Mouse (Mus musculus): ENCODE data around the gene Arl4d. TPM values are rescaled to one million over a fixed set of nuclear protein-coding genes. Genes with fewer than 3 reads are reported as not detected.
"Not testable (repeated sequence)": the region's sequence is repeated elsewhere in the genome, so short reads cannot be mapped to it uniquely, and the experiment has no call there.

The Arl4d gene
- polyA plus RNA-seq, 1 experiment from 2014 or later = 4.9 TPM

DNA sequence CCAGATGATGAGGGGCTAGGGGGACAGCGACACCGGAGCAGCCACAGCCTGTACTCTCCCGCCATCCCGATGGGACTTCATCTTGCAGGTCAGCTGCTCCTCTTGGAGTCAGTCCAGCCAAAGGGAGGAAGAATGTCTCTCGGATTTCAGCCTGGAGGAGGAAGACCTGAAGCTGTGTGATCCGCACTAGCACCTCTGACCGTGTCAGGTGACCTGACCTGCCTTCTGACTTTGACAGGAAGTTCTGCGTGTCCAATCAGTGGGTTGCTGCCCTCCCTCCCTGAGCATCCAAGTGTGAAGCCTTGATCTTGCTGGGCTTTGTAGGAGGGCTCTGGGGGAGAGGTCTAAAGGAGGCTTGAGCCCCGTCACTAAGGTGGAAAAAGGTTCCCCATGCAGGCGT is 29.7 kb upstream of the Arl4d start:
- WGBS = 69% methylated on average over 10 of the region's 10 CpGs
- Histone ChIP-seq H3K4me2 (no peak overlapping the region), H3K27ac (no peak overlapping the region), H3K9me3 (no peaks in the 10 kb centered on the region), H3K4me1 (no peaks in the 10 kb centered on the region), H3K36me3 (peaks cover 9% of the 10 kb centered on the region; the same call in 1 of the 2 replicates), H3K27me3 (no peaks in the 10 kb centered on the region), H3K4me3 (no peak overlapping the region), H3K9ac (no peak overlapping the region)
- no peak for ATAC-seq (ENCODE audit: borderline replicate concordance, extremely low read depth, low FRiP score, low TSS enrichment)

DNA sequence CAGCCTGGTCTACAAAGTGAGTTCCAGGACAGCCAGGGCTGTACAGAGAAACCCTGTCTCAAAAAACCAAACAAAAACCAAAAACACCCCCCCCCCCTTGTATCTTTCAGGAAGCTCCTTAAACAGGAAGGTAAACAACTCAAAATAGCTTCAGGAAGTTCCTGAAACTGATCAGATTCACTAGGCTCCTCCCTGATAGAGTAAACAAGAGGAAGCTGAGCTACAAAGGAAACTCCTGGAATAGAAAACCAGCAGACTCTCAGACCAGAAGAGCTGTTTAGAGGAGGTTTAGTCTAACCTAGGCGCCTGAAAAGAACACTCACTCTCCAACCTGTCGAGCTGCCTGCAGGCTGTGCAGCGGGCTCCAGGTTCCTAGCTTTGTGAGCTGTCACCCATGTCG is 25.6 kb upstream of the Arl4d start:
- H3K9me3 ChIP-seq = no peaks in the 10 kb centered on the region
- 91% methylated on average over 4 of the region's 4 CpGs for WGBS
- no peak overlapping the region for H3K27ac ChIP-seq
- H3K27me3 ChIP-seq = no peaks in the 10 kb centered on the region
- H3K4me1 ChIP-seq = peaks cover 15% of the 10 kb centered on the region
- H3K4me3 ChIP-seq = no peak overlapping the region
- 0 out of 2 replicates have a peak, but pooled peaks cover 2% of the 10 kb centered on the region for H3K36me3 ChIP-seq
- no peak overlapping the region for H3K9ac ChIP-seq
- ATAC-seq (ENCODE audit: borderline replicate concordance, extremely low read depth, low FRiP score, low TSS enrichment) = no peak
- no peak overlapping the region for H3K4me2 ChIP-seq

DNA sequence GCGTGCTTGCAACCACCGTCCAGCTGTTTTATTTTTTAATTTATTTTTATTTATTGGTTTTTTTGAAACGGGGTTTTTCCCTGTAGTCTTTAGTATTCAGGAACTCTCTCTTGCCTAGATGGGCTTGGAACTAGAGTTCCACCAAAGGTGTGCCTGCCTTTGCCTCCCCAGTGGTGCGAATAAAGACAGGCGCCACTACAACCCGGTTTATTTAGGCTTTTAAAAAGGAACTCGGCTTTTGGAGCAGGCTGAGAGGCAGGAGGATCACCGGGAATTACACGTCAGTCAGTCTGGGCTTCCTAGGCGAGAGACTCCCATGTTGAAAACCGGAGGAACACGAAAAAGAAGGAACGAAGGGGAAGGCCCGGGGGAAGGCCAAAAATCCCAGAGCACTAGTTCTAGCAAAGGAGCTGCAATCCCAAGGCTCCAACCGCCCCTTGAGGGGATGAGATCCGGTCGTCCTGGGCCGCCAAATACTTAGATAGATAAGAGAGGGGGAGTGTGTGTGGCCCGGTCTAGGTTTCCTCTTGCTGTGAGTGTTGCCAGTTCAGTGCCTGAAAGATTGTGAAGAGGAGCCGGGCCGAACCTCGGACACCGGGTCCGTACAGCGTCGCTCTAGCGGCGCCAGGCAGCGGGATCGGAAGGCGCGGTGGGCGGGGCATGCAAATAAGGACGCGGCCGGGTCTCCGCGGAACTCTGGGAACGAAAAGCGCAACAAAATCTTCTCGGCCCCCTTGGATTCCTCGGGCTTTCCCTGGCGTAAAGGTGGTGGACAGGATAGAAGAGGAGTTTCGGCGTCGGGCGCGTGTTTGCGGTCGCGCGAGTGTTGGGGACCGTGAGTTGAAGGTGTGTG is 24.3 kb upstream of the Arl4d start:
- H3K9me3 ChIP-seq, H3K27me3 ChIP-seq, H3K36me3 ChIP-seq: not testable (repeated sequence)
- Histone ChIP-seq H3K27ac (peak overlapping the region; percentile 84), H3K4me2 (peak overlapping the region; percentile 59), H3K4me1 (peaks cover 15% of the 10 kb centered on the region), H3K9ac (peak overlapping the region; percentile 44), H3K4me3 (peak overlapping the region; percentile 42)
- ATAC-seq (ENCODE audit: borderline replicate concordance, extremely low read depth, low FRiP score, low TSS enrichment) = peak; percentile 70
- WGBS = 4% methylated on average over 52 of the region's 53 CpGs

DNA sequence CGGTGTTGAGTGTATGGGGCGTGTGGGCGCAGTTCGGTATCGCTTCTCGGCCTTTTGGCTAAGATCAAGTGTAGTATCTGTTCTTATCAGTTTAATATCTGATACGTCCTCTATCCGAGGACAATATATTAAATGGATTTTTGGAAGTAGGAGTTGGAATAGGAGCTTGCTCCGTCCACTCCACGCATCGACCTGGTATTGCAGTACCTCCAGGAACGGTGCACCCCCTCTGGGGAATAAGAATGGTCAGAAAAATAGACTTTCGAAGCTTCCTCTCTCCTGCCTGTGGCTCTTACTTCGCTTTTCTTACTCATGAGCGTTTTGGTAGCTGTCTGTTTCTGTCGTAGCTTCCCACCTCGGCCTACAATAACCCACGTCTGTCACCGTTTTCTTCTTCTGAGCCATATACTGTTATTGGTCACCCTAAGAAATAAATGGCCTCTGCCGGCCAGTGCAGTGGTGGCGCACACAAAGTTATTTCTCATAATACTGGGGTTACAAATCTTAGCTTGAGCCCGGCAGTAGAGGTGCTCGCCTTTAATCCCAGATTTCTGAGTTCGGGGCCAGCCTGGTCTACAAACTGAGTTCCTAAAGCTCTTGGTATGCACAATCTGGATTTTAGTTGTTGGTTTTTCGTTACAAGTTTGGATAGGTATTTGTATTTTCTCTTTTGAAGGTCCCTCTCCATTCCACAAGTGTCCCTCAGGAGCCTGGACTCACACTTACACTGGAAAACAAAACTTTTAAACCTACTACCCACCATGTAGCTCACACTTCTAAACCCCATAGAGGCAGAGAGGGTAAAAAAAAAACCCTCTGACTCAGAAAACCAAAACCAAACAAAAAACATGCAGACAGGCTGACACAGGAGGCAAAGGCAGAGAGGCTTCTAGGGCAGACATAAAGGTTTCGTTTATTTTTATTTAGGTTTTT is 23.4 kb upstream of the Arl4d start:
- not testable (repeated sequence) for H3K27me3 ChIP-seq, H3K9ac ChIP-seq, H3K9me3 ChIP-seq, H3K36me3 ChIP-seq
- Histone ChIP-seq H3K4me3 (peak overlapping the region; percentile 42; the same call in 1 of the 2 replicates), H3K27ac (peak overlapping the region; percentile 84), H3K4me1 (peaks cover 20% of the 10 kb centered on the region), H3K4me2 (peak overlapping the region; percentile 59; the same call in 1 of the 2 replicates)
- WGBS = 5% methylated on average over 13 of the region's 26 CpGs
- ATAC-seq (ENCODE audit: borderline replicate concordance, extremely low read depth, low FRiP score, low TSS enrichment) = peak; percentile 87

DNA sequence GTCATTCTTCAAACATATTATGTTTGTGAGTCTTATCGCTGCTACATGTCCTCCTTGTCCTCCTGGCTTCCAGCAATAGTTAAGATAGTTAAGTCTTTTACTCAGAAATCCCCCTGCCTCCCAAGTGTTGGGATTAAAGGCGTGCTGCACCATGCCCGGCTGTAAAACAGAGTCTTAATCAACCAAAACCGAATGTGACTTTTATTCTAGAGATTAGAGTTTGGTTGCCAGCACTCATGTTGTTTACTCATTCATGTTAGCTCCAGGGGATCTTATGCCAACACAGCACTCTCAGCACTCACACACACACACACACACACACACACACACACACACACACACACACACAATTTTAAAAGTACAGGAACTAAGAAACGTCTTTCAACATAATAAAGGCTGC is 22.4 kb upstream of the Arl4d start:
- Histone ChIP-seq H3K27me3 (no peaks in the 10 kb centered on the region), H3K4me3 (no peak overlapping the region), H3K4me1 (peaks cover 20% of the 10 kb centered on the region), H3K36me3 (no peaks in the 10 kb centered on the region), H3K9me3 (no peaks in the 10 kb centered on the region), H3K9ac (no peak overlapping the region), H3K27ac (no peak overlapping the region), H3K4me2 (no peak overlapping the region)
- WGBS = 43% methylated on average over 5 of the region's 5 CpGs
- no peak for ATAC-seq (ENCODE audit: borderline replicate concordance, extremely low read depth, low FRiP score, low TSS enrichment)

DNA sequence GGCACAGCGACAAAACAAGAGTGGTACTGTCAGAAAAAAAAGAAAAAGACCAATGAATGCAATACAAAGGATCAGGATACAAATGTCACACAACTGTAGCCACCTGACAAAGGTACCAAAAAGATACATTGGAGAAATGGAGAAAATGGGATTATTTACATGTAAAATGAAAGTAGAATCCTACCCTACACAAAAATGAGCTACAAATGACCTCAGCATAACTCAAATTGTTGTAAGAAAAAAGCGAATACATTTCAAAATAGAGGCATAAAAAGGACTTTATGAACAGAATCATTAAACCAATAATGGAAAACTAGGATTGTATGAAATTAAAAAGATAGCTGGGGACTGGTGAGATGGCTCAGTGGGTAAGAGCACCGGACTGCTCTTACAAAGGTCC is 20.8 kb upstream of the Arl4d start:
- whole genome bisulfite sequencing = 53% methylated on average over 3 of the region's 3 CpGs
- no peaks in the 10 kb centered on the region for H3K9me3 ChIP-seq
- no peak overlapping the region for H3K27ac ChIP-seq
- no peak overlapping the region for H3K9ac ChIP-seq
- no peak for ATAC-seq (ENCODE audit: borderline replicate concordance, extremely low read depth, low FRiP score, low TSS enrichment)
- no peaks in the 10 kb centered on the region for H3K36me3 ChIP-seq
- no peak overlapping the region for H3K4me3 ChIP-seq
- H3K4me1 ChIP-seq = peaks cover 20% of the 10 kb centered on the region
- H3K27me3 ChIP-seq = no peaks in the 10 kb centered on the region
- H3K4me2 ChIP-seq = no peak overlapping the region

DNA sequence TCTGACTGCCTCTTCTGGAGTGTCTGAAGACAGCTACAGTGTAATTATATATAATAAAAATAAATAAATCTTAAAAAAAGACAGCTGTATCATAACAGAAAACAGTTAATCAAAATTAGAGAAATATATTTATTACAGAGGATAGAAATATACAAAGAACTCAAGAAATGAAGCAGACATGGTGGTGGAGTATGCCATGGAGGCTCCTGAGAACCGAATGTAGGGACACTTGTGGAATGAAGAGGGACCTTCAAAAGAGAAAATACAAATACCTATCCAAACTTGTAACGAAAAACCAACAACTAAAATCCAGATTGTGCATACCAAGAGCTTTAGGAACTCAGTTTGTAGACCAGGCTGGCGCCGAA is 20.3 kb upstream of the Arl4d start:
- H3K27ac ChIP-seq = peak overlapping the region; percentile 50
- H3K9me3 ChIP-seq; H3K4me2 ChIP-seq; ATAC-seq (ENCODE audit: borderline replicate concordance, extremely low read depth, low FRiP score, low TSS enrichment); H3K9ac ChIP-seq; H3K27me3 ChIP-seq; H3K4me3 ChIP-seq; H3K36me3 ChIP-seq: not testable (repeated sequence)
- WGBS = 0% methylated on average over 4 of the region's 4 CpGs
- peaks cover 20% of the 10 kb centered on the region for H3K4me1 ChIP-seq

DNA sequence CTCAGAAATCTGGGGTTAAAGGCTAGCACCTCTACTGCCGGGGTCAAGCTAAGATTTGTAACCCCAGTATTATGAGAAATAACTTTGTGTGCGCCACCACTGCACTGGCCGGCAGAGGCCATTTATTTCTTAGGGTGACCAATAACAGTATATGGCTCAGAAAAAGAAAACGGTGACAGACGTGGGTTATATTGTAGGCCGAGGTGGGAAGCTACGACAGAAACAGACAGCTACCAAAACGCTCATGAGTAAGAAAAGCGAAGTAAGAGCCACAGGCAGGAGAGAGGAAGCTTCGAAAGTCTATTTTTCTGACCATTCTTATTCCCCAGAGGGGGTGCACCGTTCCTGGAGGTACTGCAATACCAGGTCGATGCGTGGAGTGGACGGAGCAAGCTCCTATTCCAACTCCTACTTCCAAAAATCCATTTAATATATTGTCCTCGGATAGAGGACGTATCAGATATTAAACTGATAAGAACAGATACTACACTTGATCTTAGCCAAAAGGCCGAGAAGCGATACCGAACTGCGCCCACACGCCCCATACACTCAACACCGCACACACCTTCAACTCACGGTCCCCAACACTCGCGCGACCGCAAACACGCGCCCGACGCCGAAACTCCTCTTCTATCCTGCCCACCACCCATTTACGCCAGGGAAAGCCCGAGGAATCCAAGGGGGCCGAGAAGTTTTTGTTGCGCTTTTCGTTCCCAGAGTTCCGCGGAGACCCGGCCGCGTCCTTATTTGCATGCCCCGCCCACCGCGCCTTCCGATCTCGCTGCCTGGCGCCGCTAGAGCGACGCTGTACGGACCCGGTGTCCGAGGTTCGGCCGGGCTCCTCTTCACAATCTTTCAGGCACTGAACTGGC is 19.7 kb upstream of the Arl4d start:
- not testable (repeated sequence) for H3K9me3 ChIP-seq, H3K36me3 ChIP-seq, H3K27me3 ChIP-seq
- peaks cover 20% of the 10 kb centered on the region for H3K4me1 ChIP-seq
- ATAC-seq (ENCODE audit: borderline replicate concordance, extremely low read depth, low FRiP score, low TSS enrichment) = peak; percentile 81
- WGBS = under 1% methylated on average over 45 of the region's 56 CpGs
- H3K9ac ChIP-seq = peak overlapping the region; percentile 37; the same call in 1 of the 2 replicates
- peak overlapping the region; percentile 35 for H3K4me3 ChIP-seq
- H3K4me2 ChIP-seq = peak overlapping the region; percentile 52
- peak overlapping the region; percentile 87 for H3K27ac ChIP-seq

DNA sequence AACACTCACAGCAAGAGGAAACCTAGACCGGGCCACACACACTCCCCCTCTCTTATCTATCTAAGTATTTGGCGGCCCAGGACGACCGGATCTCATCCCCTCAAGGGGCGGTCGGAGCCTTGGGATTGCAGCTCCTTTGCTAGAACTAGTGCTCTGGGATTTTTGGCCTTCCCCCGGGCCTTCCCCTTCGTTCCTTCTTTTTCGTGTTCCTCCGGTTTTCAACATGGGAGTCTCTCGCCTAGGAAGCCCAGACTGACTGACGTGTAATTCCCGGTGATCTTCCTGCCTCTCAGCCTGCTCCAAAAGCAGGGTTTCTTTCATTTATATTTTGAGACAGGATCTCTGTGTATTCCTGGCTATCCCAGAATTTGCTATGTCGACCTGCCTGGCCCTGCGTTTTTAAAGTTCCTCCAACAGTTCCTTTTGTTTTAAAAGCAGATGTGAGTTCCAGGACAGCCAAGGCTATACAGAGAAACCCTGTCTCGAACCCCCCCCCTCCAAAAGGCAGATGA is 19.0 kb upstream of the Arl4d start:
- 10% methylated on average over 16 of the region's 16 CpGs for WGBS
- Histone ChIP-seq H3K4me1 (peaks cover 17% of the 10 kb centered on the region), H3K4me2 (peak overlapping the region; percentile 52), H3K27ac (peak overlapping the region; percentile 87), H3K9ac (peak overlapping the region; percentile 37; the same call in 1 of the 2 replicates), H3K4me3 (peak overlapping the region; percentile 35)
- H3K27me3 ChIP-seq; H3K36me3 ChIP-seq; H3K9me3 ChIP-seq; ATAC-seq (ENCODE audit: borderline replicate concordance, extremely low read depth, low FRiP score, low TSS enrichment): not testable (repeated sequence)

DNA sequence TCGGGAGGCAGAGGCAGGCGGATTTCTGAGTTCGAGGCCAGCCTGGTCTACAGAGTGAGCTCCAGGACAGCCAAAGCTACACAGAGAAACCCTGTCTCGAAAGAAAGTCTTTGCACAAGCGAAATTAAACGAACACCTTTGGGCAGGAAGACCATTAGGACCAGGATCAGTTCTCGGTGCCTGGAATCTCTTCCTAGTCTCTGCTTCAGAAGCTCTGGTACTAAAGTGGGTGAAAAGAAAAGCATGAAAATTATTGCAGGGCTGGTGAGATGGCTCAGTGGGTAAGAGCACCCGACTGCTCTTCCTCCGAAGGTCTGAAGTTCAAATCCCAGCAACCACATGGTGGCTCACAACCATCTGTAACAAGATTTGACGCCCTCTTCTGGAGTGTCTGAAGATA is 18.2 kb upstream of the Arl4d start:
- WGBS = 91% methylated on average over 10 of the region's 10 CpGs
- H3K4me2 ChIP-seq; H3K9ac ChIP-seq; H3K36me3 ChIP-seq; H3K9me3 ChIP-seq; H3K27me3 ChIP-seq; ATAC-seq (ENCODE audit: borderline replicate concordance, extremely low read depth, low FRiP score, low TSS enrichment); H3K4me3 ChIP-seq: not testable (repeated sequence)
- H3K27ac ChIP-seq = 0 out of 2 replicates have a peak overlapping the region, but pooled peaks have one; percentile 87
- peaks cover 17% of the 10 kb centered on the region for H3K4me1 ChIP-seq

DNA sequence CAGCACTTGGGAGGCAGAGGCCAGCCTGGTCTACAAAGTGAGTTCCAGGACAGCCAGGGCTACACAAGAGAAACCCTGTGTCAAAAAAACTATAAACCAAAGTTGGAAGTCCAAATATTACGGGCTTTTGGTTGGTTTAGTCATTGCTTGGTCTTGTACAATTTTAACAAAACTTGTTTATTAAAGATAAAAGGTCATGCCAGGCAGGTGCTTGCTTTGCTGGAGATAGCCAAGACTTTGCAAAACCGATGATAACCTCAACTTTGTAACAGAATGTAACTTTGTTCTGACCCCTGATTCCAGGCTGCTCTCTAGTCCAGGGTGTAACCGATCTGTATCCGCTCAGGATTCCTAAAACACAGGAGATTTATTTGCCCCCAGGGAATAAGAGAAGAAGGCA is 9.0 kb upstream of the Arl4d start:
- H3K9me3 ChIP-seq = no peaks in the 10 kb centered on the region
- 83% methylated on average over 4 of the region's 4 CpGs for WGBS
- H3K4me1 ChIP-seq = 0 out of 2 replicates have a peak, but pooled peaks cover 10% of the 10 kb centered on the region
- H3K27me3 ChIP-seq = 0 out of 2 replicates have a peak, but pooled peaks cover 3% of the 10 kb centered on the region
- no peak overlapping the region for H3K4me3 ChIP-seq
- ATAC-seq (ENCODE audit: borderline replicate concordance, extremely low read depth, low FRiP score, low TSS enrichment) = no peak
- no peak overlapping the region for H3K4me2 ChIP-seq
- no peaks in the 10 kb centered on the region for H3K36me3 ChIP-seq
- no peak overlapping the region for H3K9ac ChIP-seq
- H3K27ac ChIP-seq = no peak overlapping the region

Data from lung, embryonic 15.5 days (tissue).